Mouse (Mus musculus) hindbrain, embryonic 12.5 days (tissue): ENCODE results near the gene Slc9b1. TPM values are rescaled to one million over a fixed set of nuclear protein-coding genes. Genes with fewer than 3 reads are reported as not detected.

ENCODE experiments used
- ATAC-seq: fragments of 200-750 bp; cut with Nextera tagmentation; 2 replicates; pipeline ENCODE4 v1.8.0; 2017; ENCODE audit warnings: moderate TSS enrichment; ENCODE audit not compliant: low FRiP score
- H3K27ac ChIP-seq: fragments of 300-500 bp; sonication (generic); 2 replicates; pipeline ENCODE4 v1.5.1; 2016; ENCODE audit warnings: mild to moderate bottlenecking
- H3K27me3 ChIP-seq: fragments of 300-500 bp; sonication (generic); 2 replicates; pipeline ENCODE4 v1.6.1; 2016; ENCODE audit warnings: mild to moderate bottlenecking
- H3K36me3 ChIP-seq: fragments of 300-500 bp; sonication (generic); 2 replicates; pipeline ENCODE4 v1.6.1; 2016; ENCODE audit warnings: mild to moderate bottlenecking
- H3K4me1 ChIP-seq: fragments of 300-500 bp; sonication (generic); 2 replicates; pipeline ENCODE4 v1.6.1; 2016
- H3K4me2 ChIP-seq: fragments of 300-500 bp; sonication (generic); replicated peaks from 2 replicates; pipeline ENCODE4 v1.6.1; 2016; ENCODE audit warnings: mild to moderate bottlenecking
- H3K4me3 ChIP-seq: fragments of 300-500 bp; sonication (generic); 2 replicates; pipeline ENCODE4 v1.5.1; 2016; ENCODE audit warnings: mild to moderate bottlenecking
- H3K9ac ChIP-seq: fragments of 300-500 bp; sonication (generic); 2 replicates; pipeline ENCODE4 v1.6.1; 2016; ENCODE audit warnings: mild to moderate bottlenecking, moderate library complexity
- H3K9me3 ChIP-seq: fragments of 300-500 bp; sonication (generic); replicated peaks from 2 replicates; pipeline ENCODE4 v1.6.1; 2016; ENCODE audit warnings: mild to moderate bottlenecking
- WGBS: fragments of 180-500 bp; shearing (Covaris S2); methylation state at CpG from one replicate; pipeline ENCODE4 v1.1.7; 2016; 5-methylcytosine and 5-hydroxymethylcytosine counted together
- polyA plus RNA-seq: library from polyadenylated mRNA; unstranded; fragments of >200 nt; fragmentation: Nextera tagmentation; extraction: Ambion mirVana; gene quantifications from 2 replicates; pipeline ENCODE4 v1.2.1, GENCODE M21; 2016

Slc9b1 gene
- polyA plus RNA-seq, 1 experiment from 2014 or later: not detected

GRCm38 (mm10) chr3:135397112-135397511 lies 49.3 kb downstream of the Slc9b1 start:
- Histone ChIP-seq H3K4me2 (no peak overlapping the region), H3K9ac (no peak overlapping the region), H3K4me3 (no peak overlapping the region), H3K27me3 (no peaks in the 10 kb centered on the region), H3K4me1 (peaks cover 6% of the 10 kb centered on the region; the same call in 1 of the 2 replicates), H3K9me3 (no peaks in the 10 kb centered on the region), H3K27ac (no peak overlapping the region), H3K36me3 (no peaks in the 10 kb centered on the region)
- ATAC-seq: no peak

GRCm38 (mm10) chr3:135402201-135402658 lies 54.4 kb downstream of the Slc9b1 start:
- 12% methylated on average over 10 of the region's 10 CpGs for WGBS
- H3K4me3 ChIP-seq: no peak overlapping the region
- no peak overlapping the region for H3K9ac ChIP-seq
- H3K4me1 ChIP-seq: peaks cover 6% of the 10 kb centered on the region; the same call in 1 of the 2 replicates
- H3K27ac ChIP-seq: no peak overlapping the region
- ATAC-seq: peak; percentile 76
- H3K4me2 ChIP-seq: no peak overlapping the region
- peaks cover 16% of the 10 kb centered on the region for H3K36me3 ChIP-seq
- H3K27me3 ChIP-seq: no peaks in the 10 kb centered on the region
- H3K9me3 ChIP-seq: no peaks in the 10 kb centered on the region

- Histone ChIP-seq H3K4me1 (peaks cover 6% of the 10 kb centered on the region; the same call in 1 of the 2 replicates), H3K9me3 (no peaks in the 10 kb centered on the region), H3K36me3 (peaks cover 17% of the 10 kb centered on the region), H3K4me3 (no peak overlapping the region), H3K9ac (no peak overlapping the region), H3K27me3 (no peaks in the 10 kb centered on the region), H3K4me2 (no peak overlapping the region), H3K27ac (no peak overlapping the region)
- no peak for ATAC-seq
- WGBS: 85% methylated on average over 9 of the region's 9 CpGs
These were observed 55.4 kb downstream of the Slc9b1 start for GRCm38 (mm10) chr3:135403211-135403610.

- peaks cover 6% of the 10 kb centered on the region; the same call in 1 of the 2 replicates for H3K4me1 ChIP-seq
- H3K4me2 ChIP-seq: no peak overlapping the region
- H3K9ac ChIP-seq: no peak overlapping the region
- no peaks in the 10 kb centered on the region for H3K27me3 ChIP-seq
- H3K4me3 ChIP-seq: no peak overlapping the region
- H3K9me3 ChIP-seq: no peaks in the 10 kb centered on the region
- ATAC-seq: no peak
- H3K36me3 ChIP-seq: peaks cover 20% of the 10 kb centered on the region
- WGBS: 71% methylated on average over 5 of the region's 5 CpGs
- H3K27ac ChIP-seq: no peak overlapping the region
These were observed 56.0 kb downstream of the Slc9b1 start for GRCm38 (mm10) chr3:135403856-135404255.

GRCm38 (mm10) chr3:135404599-135404998 lies 56.8 kb downstream of the Slc9b1 start:
- H3K27me3 ChIP-seq: no peaks in the 10 kb centered on the region
- 82% methylated on average over 4 of the region's 4 CpGs for WGBS
- peaks cover 24% of the 10 kb centered on the region for H3K36me3 ChIP-seq
- H3K9me3 ChIP-seq: no peaks in the 10 kb centered on the region
- no peak overlapping the region for H3K9ac ChIP-seq
- H3K4me1 ChIP-seq: peaks cover 6% of the 10 kb centered on the region; the same call in 1 of the 2 replicates
- no peak overlapping the region for H3K27ac ChIP-seq
- no peak for ATAC-seq
- no peak overlapping the region for H3K4me2 ChIP-seq
- H3K4me3 ChIP-seq: no peak overlapping the region

GRCm38 (mm10) chr3:135407351-135407750 lies 59.5 kb downstream of the Slc9b1 start:
- Histone ChIP-seq H3K4me1 (peaks cover 5% of the 10 kb centered on the region), H3K9me3 (no peaks in the 10 kb centered on the region), H3K36me3 (peaks cover 26% of the 10 kb centered on the region), H3K27me3 (no peaks in the 10 kb centered on the region), H3K4me3 (no peak overlapping the region), H3K4me2 (no peak overlapping the region), H3K27ac (no peak overlapping the region), H3K9ac (no peak overlapping the region)
- 88% methylated on average over 9 of the region's 9 CpGs for WGBS
- ATAC-seq: no peak

GRCm38 (mm10) chr3:135409219-135409618 lies 61.4 kb downstream of the Slc9b1 start:
- Histone ChIP-seq H3K4me1 (peaks cover 5% of the 10 kb centered on the region), H3K9me3 (no peaks in the 10 kb centered on the region), H3K9ac (no peak overlapping the region), H3K4me2 (no peak overlapping the region), H3K4me3 (no peak overlapping the region), H3K27ac (no peak overlapping the region), H3K36me3 (peaks cover 26% of the 10 kb centered on the region), H3K27me3 (no peaks in the 10 kb centered on the region)
- 96% methylated on average over 5 of the region's 5 CpGs for WGBS
- no peak for ATAC-seq

- H3K27me3 ChIP-seq: no peaks in the 10 kb centered on the region
- peaks cover 5% of the 10 kb centered on the region for H3K4me1 ChIP-seq
- H3K4me2 ChIP-seq: no peak overlapping the region
- H3K9me3 ChIP-seq: no peaks in the 10 kb centered on the region
- no peak overlapping the region for H3K27ac ChIP-seq
- ATAC-seq: no peak
- WGBS: 90% methylated on average over 12 of the region's 12 CpGs
- H3K9ac ChIP-seq: no peak overlapping the region
- peaks cover 21% of the 10 kb centered on the region for H3K36me3 ChIP-seq
- no peak overlapping the region for H3K4me3 ChIP-seq
These were observed 63.2 kb downstream of the Slc9b1 start for GRCm38 (mm10) chr3:135411056-135411455.

GRCm38 (mm10) chr3:135411824-135412223 lies 64.0 kb downstream of the Slc9b1 start:
- H3K27ac ChIP-seq: no peak overlapping the region
- H3K4me3 ChIP-seq: no peak overlapping the region
- no peak overlapping the region for H3K4me2 ChIP-seq
- H3K27me3 ChIP-seq: no peaks in the 10 kb centered on the region
- 37% methylated on average over 9 of the region's 9 CpGs for WGBS
- ATAC-seq: no peak
- H3K36me3 ChIP-seq: peaks cover 20% of the 10 kb centered on the region
- no peaks in the 10 kb centered on the region for H3K9me3 ChIP-seq
- no peak overlapping the region for H3K9ac ChIP-seq
- peaks cover 5% of the 10 kb centered on the region for H3K4me1 ChIP-seq

GRCm38 (mm10) chr3:135417245-135417644 lies 69.4 kb downstream of the Slc9b1 start:
- Histone ChIP-seq H3K27me3 (no peaks in the 10 kb centered on the region), H3K4me3 (no peak overlapping the region), H3K4me2 (no peak overlapping the region), H3K9ac (no peak overlapping the region), H3K36me3 (peaks cover 5% of the 10 kb centered on the region; the same call in 1 of the 2 replicates), H3K4me1 (peaks cover 11% of the 10 kb centered on the region), H3K9me3 (no peaks in the 10 kb centered on the region), H3K27ac (no peak overlapping the region)
- no peak for ATAC-seq
- 91% methylated on average over 3 of the region's 3 CpGs for WGBS

GRCm38 (mm10) chr3:135417799-135418198 lies 70.0 kb downstream of the Slc9b1 start:
- WGBS: 77% methylated on average over 3 of the region's 3 CpGs
- no peak overlapping the region for H3K4me3 ChIP-seq
- no peak for ATAC-seq
- H3K4me2 ChIP-seq: no peak overlapping the region
- H3K27me3 ChIP-seq: no peaks in the 10 kb centered on the region
- H3K9ac ChIP-seq: no peak overlapping the region
- peaks cover 13% of the 10 kb centered on the region for H3K4me1 ChIP-seq
- H3K36me3 ChIP-seq: peaks cover 5% of the 10 kb centered on the region; the same call in 1 of the 2 replicates
- no peak overlapping the region for H3K27ac ChIP-seq
- H3K9me3 ChIP-seq: no peaks in the 10 kb centered on the region

- H3K4me2 ChIP-seq: no peak overlapping the region
- peaks cover 5% of the 10 kb centered on the region; the same call in 1 of the 2 replicates for H3K36me3 ChIP-seq
- H3K4me3 ChIP-seq: no peak overlapping the region
- H3K4me1 ChIP-seq: peaks cover 19% of the 10 kb centered on the region
- no peak overlapping the region for H3K27ac ChIP-seq
- H3K9ac ChIP-seq: no peak overlapping the region
- H3K9me3 ChIP-seq: no peaks in the 10 kb centered on the region
- WGBS: 90% methylated on average over 9 of the region's 9 CpGs
- no peaks in the 10 kb centered on the region for H3K27me3 ChIP-seq
- ATAC-seq: no peak
These were observed 72.9 kb downstream of the Slc9b1 start for GRCm38 (mm10) chr3:135420542-135421309.

GRCm38 (mm10) chr3:135421310-135421594 lies 73.4 kb downstream of the Slc9b1 start:
- H3K4me3 ChIP-seq: no peak overlapping the region
- H3K9me3 ChIP-seq: no peaks in the 10 kb centered on the region
- no peaks in the 10 kb centered on the region for H3K27me3 ChIP-seq
- H3K4me2 ChIP-seq: no peak overlapping the region
- peaks cover 19% of the 10 kb centered on the region for H3K4me1 ChIP-seq
- no peak overlapping the region for H3K27ac ChIP-seq
- peaks cover 3% of the 10 kb centered on the region; the same call in 1 of the 2 replicates for H3K36me3 ChIP-seq
- no peak overlapping the region for H3K9ac ChIP-seq
- no peak for ATAC-seq
